Mouse (Mus musculus): ENCODE results near the gene Nlrx1.

DNA sequence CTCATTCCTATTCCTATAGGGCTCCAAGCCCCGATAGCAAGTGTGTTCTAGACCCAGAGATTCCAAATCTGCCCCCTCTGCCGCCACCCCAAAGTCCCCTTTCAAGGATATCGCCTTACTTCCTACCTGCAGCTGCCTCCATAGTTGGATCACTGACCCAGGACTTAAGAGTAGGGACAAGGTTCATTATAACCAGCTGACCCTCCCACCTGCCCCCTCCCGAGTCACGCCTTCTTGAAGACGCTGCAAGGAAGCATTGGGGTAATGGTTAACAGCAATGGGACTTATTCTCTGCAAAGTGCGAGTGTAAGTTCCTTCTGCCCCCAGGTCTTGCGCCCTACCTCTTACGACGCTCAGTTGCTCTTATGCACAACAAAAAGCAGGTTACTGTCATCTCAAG lies 17.1 kb downstream of the Nlrx1 start, which contains the start of gene Pdzd3:
- TF ChIP-seq POLR2A (IDR thresholded peaks at IDR 0.05; ENCODE audit: low read depth, low read length) = no peak
- no peak for TF ChIP-seq CHD2 (IDR thresholded peaks at IDR 0.05; ENCODE audit: low read length)
- no peak for TF ChIP-seq UBTF (IDR thresholded peaks at IDR 0.05; ENCODE audit: low read depth, low read length)
- TF ChIP-seq CTCF (conservative IDR thresholded peaks at IDR 0.05 in 1 of 2, IDR thresholded peaks at IDR 0.05 in 1 of 2; ENCODE audit: low read depth in 2 of 2, low read length in 2 of 2) = no peak
- TF ChIP-seq TCF12 (IDR thresholded peaks at IDR 0.05; ENCODE audit: low read depth, low read length) = no peak
- no peak for TF ChIP-seq POLR2AphosphoS2 (IDR thresholded peaks at IDR 0.05; ENCODE audit: low read depth, low read length)
- no peak for TF ChIP-seq MAFK (IDR thresholded peaks at IDR 0.05; ENCODE audit: insufficient replicate concordance, low read length)
- TF ChIP-seq EP300 (IDR thresholded peaks at IDR 0.05; ENCODE audit: low read length) = no peak
- no peak for TF ChIP-seq USF2 (conservative IDR thresholded peaks at IDR 0.05; ENCODE audit: low read depth, low read length)
- TF ChIP-seq GABPA (IDR thresholded peaks at IDR 0.05; ENCODE audit: insufficient replicate concordance, low read depth, low read length) = no peak

Measured in CH12.LX (cell line).